8 mouse cellular contexts compared by ENCODE assay signal in the genomic region with DNA sequence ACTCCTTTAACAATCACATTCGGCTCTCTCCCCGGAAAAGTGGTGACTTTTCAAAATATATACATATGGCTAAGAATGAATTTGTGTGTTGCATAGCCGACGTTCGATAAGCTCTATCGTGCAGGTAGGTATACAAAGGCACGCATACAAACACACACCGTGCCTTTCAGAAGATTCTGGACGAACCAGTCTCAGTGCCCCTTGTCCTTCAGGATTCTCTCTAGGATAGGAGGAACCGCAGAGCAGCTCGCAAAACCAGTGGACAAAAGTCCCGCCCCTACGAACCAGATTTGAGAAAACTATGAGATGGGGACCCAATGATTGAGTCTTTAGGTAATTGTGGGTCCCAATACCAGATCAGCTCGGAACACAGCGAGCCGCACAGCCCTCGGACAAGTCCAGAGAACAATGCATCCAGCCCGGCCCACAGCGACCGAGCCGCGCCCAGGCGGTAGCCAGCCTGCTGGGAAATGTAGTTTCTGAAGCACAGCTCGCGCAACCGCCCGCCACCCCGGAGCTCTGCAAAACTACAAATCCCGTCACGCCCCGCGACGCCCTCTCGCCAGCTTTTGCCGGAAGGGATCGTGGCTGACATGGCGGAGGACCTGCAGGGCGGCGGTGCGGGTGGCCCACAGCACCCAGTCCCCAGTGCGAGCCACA. TPM values are rescaled to one million over a fixed set of nuclear protein-coding genes. Genes with fewer than 3 reads are reported as not detected.
A peak's percentile ranks its signal among the peaks of the same experiment; 100 is the strongest.
DNase-seq lines count a peak whose midpoint lies in the region; ATAC-seq lines count a peak whose summit lies in the region.

Snapc3 (plus strand) TSS at position 565 of the 660 bp plus-strand sequence.

- no peaks in the 10 kb centered on the region for H3K27me3 ChIP-seq in hindbrain, embryonic 12.5 days

- H3K4me2 ChIP-seq in hindbrain, embryonic 12.5 days (replicated peaks), result peak within 1 kb of the TSS; percentile 62

- peak within 1 kb of the TSS; percentile 95 for H3K4me3 ChIP-seq in hindbrain, embryonic 12.5 days

- peak within 1 kb of the TSS; percentile 95 for H3K9ac ChIP-seq in hindbrain, embryonic 12.5 days

- ATAC-seq in hindbrain, embryonic 12.5 days (ENCODE audit: low FRiP score), result peak; percentile 100

- WGBS in hindbrain, embryonic 12.5 days, result 1% methylated on average over 41 of the region's 41 CpGs

- H3K4me1 ChIP-seq in hindbrain, embryonic 12.5 days, result peaks cover 8% of the 10 kb centered on the region

- peak within 1 kb of the TSS; percentile 90 for H3K27ac ChIP-seq in hindbrain, embryonic 12.5 days

- peaks cover 5% of the 10 kb centered on the region; the same call in 1 of the 2 replicates for H3K9me3 ChIP-seq in hindbrain, embryonic 12.5 days (replicated peaks)

- peak; percentile 99 for DNase-seq in NIH3T3 (ENCODE audit: low read depth)
- peak; percentile 97 to 98 for DNase-seq in cerebellum, postnatal 10 days
- peak; percentile 92 to 95 for DNase-seq in frontal cortex, postnatal 10 days (ENCODE audit: low spot score in 2 of 2)
- DNase-seq in layer of hippocampus, postnatal 14 days (ENCODE audit: low spot score in 2 of 2), result peak; percentile 94 to 97
- peak; percentile 96 for DNase-seq in lung, postnatal 14 days
- peak; percentile 86 for DNase-seq in retina, adult 2 months (ENCODE audit: low read depth, low spot score)
- DNase-seq in thymus, postnatal 36 days, result peak; percentile 93 to 94

- peaks cover 5% of the 10 kb centered on the region; the same call in 1 of the 2 replicates for H3K36me3 ChIP-seq in hindbrain, embryonic 12.5 days

RNA-seq across cellular contexts. Expression of gene Snapc3, which starts in this region (rescaled TPM):
- polyA plus RNA-seq in hindbrain, embryonic 12.5 days (2016; fragmentation: Nextera tagmentation; extraction: Ambion mirVana), result 82.1 and 83.1 TPM in 2 replicates
- total RNA-seq in layer of hippocampus, postnatal 14 days (2021), result 10 to 100 TPM; 38.7 to 40.9 TPM

Comparison
In these comparisons a context has a peak if more than half of its experiments do, and no peak if none do; other contexts are left out.
1. Peak in every context shown above with its lines: DNase-seq, ATAC-seq, H3K4me3 ChIP-seq and H3K27ac ChIP-seq.